Mouse (Mus musculus) CH12.LX (cell line): ENCODE measurements at regions not wholly inside any gene's neighbourhood (a gene's known extent, or its start where the extent isn't known, plus 50 kb on each side); places are given as distances from the start of the nearest gene placed in this dataset.

ENCODE experiments used
- CHD2 ChIP-seq: IDR thresholded peaks from 2 replicates; pipeline ENCODE4 v1.6.1; 2011; ENCODE audit warnings: low read length, improper control_type of control experiment
- CTCF ChIP-seq, 2 experiments: IDR thresholded peaks in 1 of 2; conservative IDR thresholded peaks in 1 of 2; 2 replicates each; pipeline ENCODE4 v1.5.1; 2011 to 2012; ENCODE audit warnings: low read depth in 2 of 2, low read length in 2 of 2, improper control_type of control experiment in 1 of 2, inconsistent platforms in 1 of 2, mild to moderate bottlenecking in 1 of 2, moderate library complexity in 1 of 2
- E2F4 ChIP-seq: IDR thresholded peaks from 2 replicates; pipeline ENCODE4 v1.6.1; 2011; ENCODE audit warnings: low read depth, low read length, improper control_type of control experiment; ENCODE audit not compliant: insufficient replicate concordance
- EP300 ChIP-seq: IDR thresholded peaks from 2 replicates; pipeline ENCODE4 v1.6.1; 2011; ENCODE audit warnings: low read length, improper control_type of control experiment
- JUND ChIP-seq: conservative IDR thresholded peaks from 2 replicates; pipeline ENCODE4 v1.6.1; 2011; ENCODE audit warnings: low read depth, low read length, improper control_type of control experiment
- MAFK ChIP-seq: IDR thresholded peaks from 2 replicates; pipeline ENCODE4 v1.6.1; 2011; ENCODE audit warnings: low read length, improper control_type of control experiment; ENCODE audit not compliant: insufficient replicate concordance
- MAZ ChIP-seq: IDR thresholded peaks from 2 replicates; pipeline ENCODE4 v1.6.1; 2012; ENCODE audit warnings: low read depth, mild to moderate bottlenecking, inconsistent platforms, low read length, improper control_type of control experiment, moderate library complexity
- MXI1 ChIP-seq: IDR thresholded peaks from 2 replicates; pipeline ENCODE4 v1.6.1; 2011; ENCODE audit warnings: mild to moderate bottlenecking, low read depth, low read length, improper control_type of control experiment
- POLR2A ChIP-seq: IDR thresholded peaks from 2 replicates; pipeline ENCODE4 v1.6.1; 2011; ENCODE audit warnings: low read depth, mild to moderate bottlenecking, improper control_type of control experiment, low read length
- SIN3A ChIP-seq: IDR thresholded peaks from 2 replicates; pipeline ENCODE4 v1.6.1; 2012; ENCODE audit warnings: low read length, improper control_type of control experiment, inconsistent platforms
- SMC3 ChIP-seq: IDR thresholded peaks from 2 replicates; pipeline ENCODE4 v1.6.1; 2011; ENCODE audit warnings: low read depth, low read length, improper control_type of control experiment
- ZC3H11A ChIP-seq: IDR thresholded peaks from 2 replicates; pipeline ENCODE4 v1.6.1; 2012; ENCODE audit warnings: low read depth, mild to moderate bottlenecking, inconsistent platforms, low read length, improper control_type of control experiment
- ZNF384 ChIP-seq: IDR thresholded peaks from 2 replicates; pipeline ENCODE4 v1.6.1; 2012; ENCODE audit warnings: low read depth, low read length, improper control_type of control experiment, inconsistent platforms

DNA sequence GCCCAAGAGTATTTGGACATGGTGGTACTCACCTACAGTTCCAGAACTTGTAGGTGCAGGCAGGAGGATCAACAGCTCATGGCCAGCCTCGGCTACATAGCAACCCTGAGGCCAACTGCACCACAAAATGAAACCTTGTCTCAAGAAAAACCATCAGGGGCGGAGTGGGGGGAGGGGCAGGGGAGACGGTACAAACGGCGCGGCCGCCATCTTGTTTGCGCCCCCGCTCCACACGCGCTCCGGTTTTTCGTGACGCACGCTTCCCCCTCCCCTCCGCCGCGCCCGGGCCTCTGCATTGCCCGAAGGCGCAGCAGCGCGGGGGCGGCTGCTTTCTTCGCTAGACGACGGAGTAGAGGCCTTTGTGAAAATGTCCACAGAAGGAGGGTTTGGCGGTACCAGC lies 117.9 kb upstream of the Apob start:
- TF ChIP-seq SIN3A (no peak), CTCF (conservative IDR thresholded peaks at IDR 0.05 in 1 of 2, IDR thresholded peaks at IDR 0.05 in 1 of 2; ENCODE audit: low read depth in 2 of 2, low read length in 2 of 2) (no peak), EP300 (no peak), SMC3 (no peak), MXI1 (no peak), POLR2A (no peak), CHD2 (no peak), ZNF384 (no peak), JUND (no peak), MAZ (no peak), MAFK (no peak), E2F4 (no peak), ZC3H11A (no peak)
